Comparison of ENCODE assay signal across 21 mouse cellular contexts in the genomic region with DNA sequence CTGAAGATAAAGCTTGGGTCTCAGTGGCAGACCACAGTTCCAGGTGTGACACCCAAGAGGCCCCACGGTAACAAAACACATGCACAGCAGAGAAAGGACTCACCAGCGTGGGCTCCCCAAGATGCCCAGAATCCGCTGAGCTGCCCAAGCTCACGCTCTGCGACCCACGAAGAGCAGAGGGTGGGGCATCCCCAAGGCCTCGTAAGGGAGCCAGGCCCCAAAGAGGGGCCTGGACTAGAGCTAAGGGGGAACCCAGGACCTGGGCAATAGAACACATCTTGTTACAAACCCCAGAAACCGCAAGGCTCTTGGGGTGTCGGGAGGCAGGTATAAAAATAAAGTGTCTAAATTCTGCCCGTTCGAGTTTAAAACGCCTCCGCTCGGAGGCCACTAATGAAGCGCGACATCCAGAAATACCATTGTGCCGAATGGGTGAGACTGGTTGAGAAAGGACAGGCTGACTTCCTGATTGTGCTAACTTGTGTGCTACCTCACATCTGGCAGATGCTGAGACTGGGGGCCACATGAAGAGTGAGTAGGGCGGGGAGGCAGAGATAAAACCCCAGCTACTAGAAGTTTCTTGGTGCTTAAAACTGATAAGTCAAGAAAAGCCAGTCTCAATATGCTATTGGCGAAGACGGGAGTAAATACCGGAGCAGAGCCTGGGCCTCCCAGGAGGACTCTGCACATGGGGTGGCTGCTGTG. TPM values are rescaled to one million over a fixed set of nuclear protein-coding genes. Genes with fewer than 3 reads are reported as not detected.
DNase-seq lines count a peak whose midpoint lies in the region; ATAC-seq and TF ChIP-seq lines count a peak whose summit lies in the region.
"Had no signal": no experiment of that assay in that cellular context is flagged by ENCODE, and none has a peak within 500 bp of the region (broad histone marks: within the 10 kb centered on the region; RNA-seq: fewer than 3 reads in every experiment).

No protein-coding gene starts in this region.

- H3K27ac ChIP-seq in heart, embryonic 11.5 days (ENCODE audit: low read depth, low read length) = no peak overlapping the region
- peak overlapping the region; percentile 72 for H3K27ac ChIP-seq in liver, embryonic 14.5 days
- H3K27ac ChIP-seq: hindbrain, embryonic 12.5 days; limb, embryonic 12.5 days; neural tube, embryonic 15.5 days had no signal

- H3K9ac ChIP-seq in heart, embryonic 11.5 days (ENCODE audit: low read depth, low read length) = no peak overlapping the region
- peak overlapping the region; percentile 14; the same call in 1 of the 2 replicates for H3K9ac ChIP-seq in liver, embryonic 14.5 days (replicated peaks)
- H3K9ac ChIP-seq: heart, embryonic 12.5 days; hindbrain, embryonic 12.5 days; limb, embryonic 12.5 days; neural tube, embryonic 15.5 days had no signal

- H3K9me3 ChIP-seq in heart, embryonic 11.5 days (replicated peaks; ENCODE audit: control insufficient read depth, low read length) = no peaks in the 10 kb centered on the region
- H3K9me3 ChIP-seq in liver, embryonic 14.5 days (ENCODE audit: control insufficient read depth, low read length) = no peaks in the 10 kb centered on the region; the same call in 1 of the 2 replicates
- H3K9me3 ChIP-seq: heart, embryonic 12.5 days; hindbrain, embryonic 12.5 days; limb, embryonic 12.5 days; neural tube, embryonic 15.5 days had no signal

- DNase-seq in heart, postnatal 4 days = no peak
- peak; percentile 93 for DNase-seq in A20 (ENCODE audit: low read depth, low spot score)
- DNase-seq in c-Kit-positive CD71-positive TER-119-positive erythroid progenitor cells, embryonic 14.5 days (ENCODE audit: low spot score) = peak; percentile 68
- DNase-seq in liver, embryonic 14.5 days (ENCODE audit: low read depth in 3 of 3, low spot score in 3 of 3) = peak; percentile 71 to 78 (median 76)
- DNase-seq in layer of hippocampus, adult 18-20 months (ENCODE audit: low spot score in 2 of 2) = no peak
- no peak for DNase-seq in lung, postnatal 10 days
- no peak for DNase-seq in urinary bladder, adult 2 months (ENCODE audit: low spot score)
- DNase-seq: adrenal gland, postnatal 10 days; cerebellum, postnatal 10 days; gastrocnemius, postnatal 25 days; kidney, postnatal 25 days; layer of hippocampus, postnatal 36 days; retina, postnatal 1 day had no signal

- no peak for TF ChIP-seq CTCF in liver, embryonic 14.5 days (IDR thresholded peaks at IDR 0.05; ENCODE audit: low read depth)

- peaks cover 2% of the 10 kb centered on the region; the same call in 1 of the 2 replicates for H3K4me1 ChIP-seq in heart, embryonic 11.5 days (ENCODE audit: control insufficient read depth, insufficient read depth, low read length)
- H3K4me1 ChIP-seq in liver, embryonic 14.5 days (replicated peaks; ENCODE audit: control insufficient read depth in 2 of 2, insufficient read depth in 2 of 2, low read length in 1 of 2) = peaks cover 16 to 20% of the 10 kb centered on the region in 2 experiments

- no peaks in the 10 kb centered on the region for H3K27me3 ChIP-seq in heart, embryonic 11.5 days (ENCODE audit: control insufficient read depth, insufficient read depth, low read length)
- H3K27me3 ChIP-seq in liver, embryonic 14.5 days (ENCODE audit: control insufficient read depth, insufficient read depth, low read length) = no peaks in the 10 kb centered on the region
- H3K27me3 ChIP-seq: heart, embryonic 12.5 days; hindbrain, embryonic 12.5 days; limb, embryonic 12.5 days; neural tube, embryonic 15.5 days had no signal

- ATAC-seq in heart, embryonic 11.5 days (replicated peaks; ENCODE audit: insufficient number of reproducible peaks, low FRiP score, low TSS enrichment) = 0 out of 2 replicates have a peak, but pooled peaks have one; percentile 29
- ATAC-seq in liver, embryonic 14.5 days (ENCODE audit: insufficient read depth) = peak; percentile 95
- ATAC-seq: intestine, embryonic 16.5 days; lung, postnatal 0 days had no signal

- no peak overlapping the region for H3K4me3 ChIP-seq in heart, embryonic 11.5 days (ENCODE audit: low read depth, low read length)
- peak overlapping the region in 1 of 2 experiments; percentile 22; a peak in 1 of 4 replicates for H3K4me3 ChIP-seq in liver, embryonic 14.5 days (ENCODE audit: insufficient read depth in 1 of 2, low read depth in 2 of 2, low read length in 2 of 2)
- H3K4me3 ChIP-seq: heart, embryonic 12.5 days; hindbrain, embryonic 12.5 days; limb, embryonic 12.5 days; neural tube, embryonic 15.5 days had no signal

- TF ChIP-seq EP300 in liver, embryonic 14.5 days (IDR thresholded peaks at IDR 0.05; ENCODE audit: low read depth) = peak; percentile 85

- H3K36me3 ChIP-seq in heart, embryonic 11.5 days (ENCODE audit: control insufficient read depth, insufficient read depth, low read length) = peaks cover 6% of the 10 kb centered on the region; the same call in 1 of the 2 replicates
- no peaks in the 10 kb centered on the region for H3K36me3 ChIP-seq in liver, embryonic 14.5 days (replicated peaks; ENCODE audit: control insufficient read depth, insufficient read depth, low read depth)

- H3K4me2 ChIP-seq in heart, embryonic 11.5 days = no peak overlapping the region; the same call in 1 of the 2 replicates
- H3K4me2 ChIP-seq in liver, embryonic 14.5 days (ENCODE audit: low read depth) = peak overlapping the region; percentile 52
- H3K4me2 ChIP-seq: heart, embryonic 12.5 days; hindbrain, embryonic 12.5 days; limb, embryonic 12.5 days; midbrain, embryonic 11.5 days; neural tube, embryonic 15.5 days had no signal

- 83% methylated on average over 21 of the region's 21 CpGs for WGBS in heart, embryonic 11.5 days (ENCODE audit: insufficient replicate concordance)
- WGBS in liver, embryonic 14.5 days (ENCODE audit: insufficient replicate concordance) = 47% methylated on average over 21 of the region's 21 CpGs

RNA-seq across cellular contexts. Expression of a gene that starts 25.3 kb away (rescaled TPM):
- 15.2 and 19.8 TPM in 2 replicates for polyA plus RNA-seq in heart, embryonic 11.5 days (2014; fragmentation: Nextera tagmentation; extraction: Ambion mirVana)
- 10 to 100 TPM; 13.9 to 15.7 TPM for total RNA-seq in heart, postnatal 4 days (2021)
- polyA plus RNA-seq in liver, embryonic 14.5 days (2012; rRNA removed) = 4.9 and 5.7 TPM in 2 replicates
- 3.7 and 4.0 TPM in 2 replicates for polyA plus RNA-seq in liver, embryonic 14.5 days (2014; fragmentation: Nextera tagmentation; extraction: Ambion mirVana)
- 10 to 100 TPM; 11.3 to 13.2 TPM for total RNA-seq in layer of hippocampus, adult 18-20 months (2021)
- polyA plus RNA-seq in urinary bladder, adult 2 months (2012; rRNA removed) = 28.5 and 31.6 TPM in 2 replicates

RNA-seq across cellular contexts. Expression of a gene that starts 35.2 kb away (rescaled TPM):
- polyA plus RNA-seq in heart, embryonic 11.5 days (2014; fragmentation: Nextera tagmentation; extraction: Ambion mirVana) = 17.5 and 19.5 TPM in 2 replicates
- total RNA-seq in heart, postnatal 4 days (2021) = 10 to 100 TPM; 38.3 to 41.3 TPM
- 3.1 and 3.4 TPM in 2 replicates for polyA plus RNA-seq in liver, embryonic 14.5 days (2012; rRNA removed)
- 3.6 and 4.2 TPM in 2 replicates for polyA plus RNA-seq in liver, embryonic 14.5 days (2014; fragmentation: Nextera tagmentation; extraction: Ambion mirVana)
- 10 to 100 TPM; 79.9 to 88.1 TPM for total RNA-seq in layer of hippocampus, adult 18-20 months (2021)
- polyA plus RNA-seq in urinary bladder, adult 2 months (2012; rRNA removed) = 25.3 and 31.7 TPM in 2 replicates

Comparison
In these comparisons a context has a peak if more than half of its experiments do, and no peak if none do; other contexts are left out.
1. DNase-seq: peak in A20 (single experiment), c-Kit-positive CD71-positive TER-119-positive erythroid progenitor cells, embryonic 14.5 days (single experiment) and liver, embryonic 14.5 days (3 of 3); none in heart, postnatal 4 days (single experiment), layer of hippocampus, adult 18-20 months (0 of 2), lung, postnatal 10 days (single experiment) and urinary bladder, adult 2 months (single experiment).